ENCODE assay signal across 13 mouse cellular contexts in genomic region chr10:11061318-11062071, GRCm38 (mm10). TPM values are rescaled to one million over a fixed set of nuclear protein-coding genes. Genes with fewer than 3 reads are reported as not detected.
DNase-seq lines count a peak whose midpoint lies in the region; ATAC-seq lines count a peak whose summit lies in the region.
"Had no signal": no experiment of that assay in that cellular context is flagged by ENCODE, and none has a peak within 500 bp of the region (broad histone marks: within the 10 kb centered on the region; RNA-seq: fewer than 3 reads in every experiment).

No protein-coding gene starts in this region.

- no peaks in the 10 kb centered on the region for H3K4me1 ChIP-seq in hindbrain, embryonic 16.5 days (ENCODE audit: control insufficient read depth, insufficient read depth, low read depth, low read length)
- H3K4me1 ChIP-seq in limb, embryonic 10.5 days: 0 out of 2 replicates have a peak, but pooled peaks cover 3% of the 10 kb centered on the region
- no peaks in the 10 kb centered on the region for H3K4me1 ChIP-seq in kidney, embryonic 14.5 days (ENCODE audit: control insufficient read depth, insufficient read depth, low read length)
- H3K4me1 ChIP-seq: neural tube, embryonic 13.5 days had no signal

- H3K4me3 ChIP-seq in hindbrain, embryonic 16.5 days (ENCODE audit: low read length): no peak overlapping the region
- no peak overlapping the region for H3K4me3 ChIP-seq in limb, embryonic 10.5 days
- no peak overlapping the region for H3K4me3 ChIP-seq in kidney, embryonic 14.5 days (ENCODE audit: low read length)
- H3K4me3 ChIP-seq: erythroblast, embryonic 14.5 days; neural tube, embryonic 13.5 days had no signal

- no peaks in the 10 kb centered on the region for H3K36me3 ChIP-seq in hindbrain, embryonic 16.5 days (ENCODE audit: control insufficient read depth, insufficient read depth, low read length)
- H3K36me3 ChIP-seq in limb, embryonic 10.5 days: no peaks in the 10 kb centered on the region
- H3K36me3 ChIP-seq in kidney, embryonic 14.5 days (ENCODE audit: control insufficient read depth, insufficient read depth, low read length): no peaks in the 10 kb centered on the region
- H3K36me3 ChIP-seq: G1E; neural tube, embryonic 13.5 days had no signal

- no peaks in the 10 kb centered on the region for H3K9me3 ChIP-seq in hindbrain, embryonic 16.5 days (ENCODE audit: control insufficient read depth, low read length)
- no peaks in the 10 kb centered on the region for H3K9me3 ChIP-seq in limb, embryonic 10.5 days (replicated peaks)
- no peaks in the 10 kb centered on the region for H3K9me3 ChIP-seq in kidney, embryonic 14.5 days (ENCODE audit: control insufficient read depth, low read length)
- H3K9me3 ChIP-seq: G1E; neural tube, embryonic 13.5 days had no signal

- 69% methylated on average over 10 of the region's 10 CpGs for WGBS in hindbrain, embryonic 16.5 days
- WGBS in limb, embryonic 10.5 days: 82% methylated on average over 10 of the region's 10 CpGs
- 70% methylated on average over 10 of the region's 10 CpGs for WGBS in kidney, embryonic 14.5 days

- no peak overlapping the region for H3K27ac ChIP-seq in hindbrain, embryonic 16.5 days (ENCODE audit: low read depth, low read length)
- no peak overlapping the region for H3K27ac ChIP-seq in limb, embryonic 10.5 days
- no peak overlapping the region for H3K27ac ChIP-seq in kidney, embryonic 14.5 days (ENCODE audit: low read depth, low read length)
- H3K27ac ChIP-seq: neural tube, embryonic 13.5 days had no signal

- H3K9ac ChIP-seq in hindbrain, embryonic 16.5 days (ENCODE audit: low read depth, low read length): no peak overlapping the region
- H3K9ac ChIP-seq in kidney, embryonic 14.5 days (ENCODE audit: low read depth, low read length): no peak overlapping the region
- H3K9ac ChIP-seq: neural tube, embryonic 13.5 days had no signal

- DNase-seq in brain, embryonic 18.5 days (ENCODE audit: low read depth, low spot score): peak; percentile 62
- peak; percentile 85 for DNase-seq in cerebellum, adult 8-10 months
- DNase-seq in left cerebral cortex, postnatal 25 days (ENCODE audit: low spot score in 2 of 2): peak; percentile 38 to 73
- DNase-seq in limb, embryonic 10.5 days (ENCODE audit: low spot score): no peak
- DNase-seq in thymus, postnatal 25 days: no peak
- DNase-seq: adrenal gland, postnatal 36 days; thymus, adult 18-20 months had no signal

- ATAC-seq in hindbrain, embryonic 16.5 days: peak; percentile 92
- no peak for ATAC-seq in activated CD4-positive, CD25-positive, alpha-beta regulatory T cell, adult 4 months
- no peak for ATAC-seq in kidney, embryonic 14.5 days (ENCODE audit: low FRiP score, low TSS enrichment)

- intact Hi-C loops in left cerebral cortex, postnatal 25 days (cut with DNase I): no loop called here

- H3K4me2 ChIP-seq in hindbrain, embryonic 16.5 days (ENCODE audit: low read length): no peak overlapping the region
- no peak overlapping the region for H3K4me2 ChIP-seq in kidney, embryonic 14.5 days (replicated peaks; ENCODE audit: low read depth, low read length)
- H3K4me2 ChIP-seq: neural tube, embryonic 13.5 days had no signal

- no peaks in the 10 kb centered on the region for H3K27me3 ChIP-seq in hindbrain, embryonic 16.5 days (replicated peaks; ENCODE audit: control insufficient read depth, insufficient read depth, low read length)
- H3K27me3 ChIP-seq in limb, embryonic 10.5 days (ENCODE audit: low read depth, poor library complexity, severe bottlenecking): no peaks in the 10 kb centered on the region
- no peaks in the 10 kb centered on the region for H3K27me3 ChIP-seq in kidney, embryonic 14.5 days (ENCODE audit: control insufficient read depth, insufficient read depth, low read length)
- H3K27me3 ChIP-seq: neural tube, embryonic 13.5 days had no signal

RNA-seq across cellular contexts. Expression of gene Grm1, which starts 20.7 kb away (rescaled TPM):
- polyA plus RNA-seq in hindbrain, embryonic 16.5 days (2015; fragmentation: Nextera tagmentation; extraction: Ambion mirVana): 13.4 and 14.6 TPM in 2 replicates
- 10 to 100 TPM; 39.7 to 45.4 TPM for total RNA-seq in left cerebral cortex, postnatal 25 days (2021)
- not detected in 2 replicates for polyA plus RNA-seq in limb, embryonic 10.5 days (2016; fragmentation: Nextera tagmentation; extraction: Ambion mirVana)
- not detected for polyA plus RNA-seq in activated CD4-positive, CD25-positive, alpha-beta regulatory T cell, adult 4 months (2017; shearing (Covaris generic))
- polyA plus RNA-seq in kidney, embryonic 14.5 days (2014; fragmentation: Nextera tagmentation; extraction: Ambion mirVana): not detected in 2 replicates
- total RNA-seq: adrenal gland, postnatal 36 days had no signal
- polyA plus RNA-seq: G1E had no signal

Comparison
In these comparisons a context has a peak if more than half of its experiments do, and no peak if none do; other contexts are left out.
1. DNase-seq: peak in brain, embryonic 18.5 days (single experiment), cerebellum, adult 8-10 months (single experiment) and left cerebral cortex, postnatal 25 days (2 of 2); none in limb, embryonic 10.5 days (single experiment) and thymus, postnatal 25 days (single experiment).
2. RNA of gene Grm1, which starts 20.7 kb away (polyA plus RNA-seq): 13.4 to 14.6 TPM in hindbrain, embryonic 16.5 days; not detected in activated CD4-positive, CD25-positive, alpha-beta regulatory T cell, adult 4 months, not detected in limb, embryonic 10.5 days and not detected in kidney, embryonic 14.5 days; every median in the first group is over 10 times any median in the second.